Mouse (Mus musculus): ENCODE measurements at regions not wholly inside any gene's neighbourhood (a gene's known extent, or its start where the extent isn't known, plus 50 kb on each side); places are given as distances from the start of the nearest gene placed in this dataset.

DNA sequence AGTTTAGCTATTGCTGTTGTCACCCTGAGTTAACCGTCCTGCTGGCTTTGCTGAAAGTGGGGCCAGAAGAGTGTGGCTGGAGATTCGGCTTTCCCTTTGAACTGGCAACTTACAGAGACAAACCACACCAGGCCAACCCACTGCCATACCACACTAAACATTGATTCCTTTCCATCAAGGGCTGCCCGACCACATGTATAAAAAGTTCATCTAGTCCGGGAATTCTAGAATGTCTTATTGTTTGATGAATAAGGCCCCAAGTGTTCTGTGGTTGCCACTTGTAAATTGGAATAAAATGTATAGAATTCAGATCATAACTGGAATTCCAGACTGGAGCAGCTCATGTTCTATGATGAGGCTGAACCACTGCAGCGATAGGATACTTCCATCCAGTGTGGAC is 381.0 kb upstream of the Ubash3b start:
- TF ChIP-seq CTCF (IDR thresholded peaks at IDR 0.05; ENCODE audit: insufficient read depth, low read depth, low read length) (no peak), POLR2A (IDR thresholded peaks at IDR 0.05; ENCODE audit: insufficient read depth, low read depth, low read length) (no peak)
